Mouse (Mus musculus): ENCODE results near the gene Tspyl1. TPM values are rescaled to one million over a fixed set of nuclear protein-coding genes. Genes with fewer than 3 reads are reported as not detected.

Tspyl1 gene
- polyA plus RNA-seq, 1 experiment from 2014 or later, result 125 TPM

DNA sequence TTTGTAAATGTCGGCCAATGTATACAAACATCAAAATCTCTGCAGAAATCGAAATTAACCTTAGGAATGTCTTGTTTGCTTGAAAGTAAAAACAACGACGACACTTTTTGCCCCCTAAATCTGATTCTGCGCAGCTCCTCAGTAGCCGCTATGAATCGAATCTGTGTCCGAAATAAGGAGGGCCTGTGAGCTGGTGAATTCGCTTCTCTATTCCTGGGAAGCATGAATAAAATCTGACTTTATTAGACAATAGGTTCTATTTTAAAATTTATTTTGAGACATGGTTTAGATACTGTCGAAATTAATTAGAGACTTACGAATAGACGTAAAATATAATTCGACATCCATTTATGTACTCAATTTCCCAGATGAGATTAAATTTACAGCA is 14.9 kb downstream of the Tspyl1 start:
- H3K27me3 ChIP-seq (replicated peaks; ENCODE audit: control insufficient read depth, insufficient read depth, low read length), result no peaks in the 10 kb centered on the region
- H3K27ac ChIP-seq (ENCODE audit: low read depth, low read length), result peak overlapping the region; percentile 95
- peak; percentile 48 for ATAC-seq
- H3K4me2 ChIP-seq (ENCODE audit: low read length), result peak overlapping the region; percentile 99
- H3K4me3 ChIP-seq (ENCODE audit: low read length), result peak overlapping the region; percentile 64
- H3K9me3 ChIP-seq (ENCODE audit: control insufficient read depth, low read length), result no peaks in the 10 kb centered on the region
- peaks cover 25% of the 10 kb centered on the region for H3K4me1 ChIP-seq (ENCODE audit: control insufficient read depth, insufficient read depth, low read depth, low read length)
- peak overlapping the region; percentile 80 for H3K9ac ChIP-seq (ENCODE audit: low read depth, low read length)
- 4% methylated on average over 13 of the region's 13 CpGs for WGBS
- no peaks in the 10 kb centered on the region for H3K36me3 ChIP-seq (ENCODE audit: control insufficient read depth, insufficient read depth, low read length)

DNA sequence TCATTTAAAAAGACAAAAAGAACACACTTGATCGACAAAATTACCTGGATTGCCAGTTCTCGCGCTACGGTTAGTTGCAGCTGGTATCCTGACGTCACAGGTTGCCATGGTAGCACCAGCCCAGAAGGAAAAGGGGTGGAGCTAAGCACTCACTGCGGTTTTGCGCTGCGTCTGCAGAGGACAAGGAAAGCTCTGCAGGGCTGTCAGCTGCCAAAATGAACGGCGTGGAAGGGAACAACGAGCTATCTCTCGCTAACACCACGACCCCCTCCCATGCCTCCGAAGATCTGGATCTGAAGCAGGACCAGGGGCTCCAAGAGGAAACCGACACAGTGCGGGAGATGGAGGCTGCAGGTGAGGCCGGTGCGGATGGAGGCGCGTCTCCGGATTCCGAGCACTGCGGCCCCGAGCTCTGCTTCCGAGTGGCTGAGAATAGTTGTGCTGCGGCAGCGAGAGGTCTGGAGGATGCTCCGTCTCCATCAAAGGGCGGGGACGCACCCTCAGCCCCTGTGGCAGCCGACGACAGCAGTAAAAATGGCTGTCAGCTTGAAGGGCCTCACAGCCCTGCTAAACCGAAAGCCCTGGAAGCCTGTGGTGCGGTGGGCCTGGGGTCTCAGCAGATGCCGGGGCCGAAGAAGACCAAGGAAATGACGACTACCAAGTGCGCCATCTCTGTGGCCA is 15.4 kb downstream of the Tspyl1 start, which contains the start of gene Tspyl4:
Gene Tspyl4 (plus strand): TSS at position 144 of the 681 bp plus-strand sequence.
- Histone ChIP-seq H3K27ac (ENCODE audit: low read depth, low read length) (peak within 1 kb of the TSS; percentile 95), H3K36me3 (ENCODE audit: control insufficient read depth, insufficient read depth, low read length) (no peaks in the 10 kb centered on the region), H3K9ac (ENCODE audit: low read depth, low read length) (peak within 1 kb of the TSS; percentile 80), H3K4me3 (ENCODE audit: low read length) (peak within 1 kb of the TSS; percentile 64), H3K4me2 (ENCODE audit: low read length) (peak within 1 kb of the TSS; percentile 99), H3K27me3 (replicated peaks; ENCODE audit: control insufficient read depth, insufficient read depth, low read length) (no peaks in the 10 kb centered on the region), H3K9me3 (ENCODE audit: control insufficient read depth, low read length) (no peaks in the 10 kb centered on the region), H3K4me1 (ENCODE audit: control insufficient read depth, insufficient read depth, low read depth, low read length) (peaks cover 29% of the 10 kb centered on the region)
- WGBS, result under 1% methylated on average over 38 of the region's 38 CpGs
- peak; percentile 98 for ATAC-seq

DNA sequence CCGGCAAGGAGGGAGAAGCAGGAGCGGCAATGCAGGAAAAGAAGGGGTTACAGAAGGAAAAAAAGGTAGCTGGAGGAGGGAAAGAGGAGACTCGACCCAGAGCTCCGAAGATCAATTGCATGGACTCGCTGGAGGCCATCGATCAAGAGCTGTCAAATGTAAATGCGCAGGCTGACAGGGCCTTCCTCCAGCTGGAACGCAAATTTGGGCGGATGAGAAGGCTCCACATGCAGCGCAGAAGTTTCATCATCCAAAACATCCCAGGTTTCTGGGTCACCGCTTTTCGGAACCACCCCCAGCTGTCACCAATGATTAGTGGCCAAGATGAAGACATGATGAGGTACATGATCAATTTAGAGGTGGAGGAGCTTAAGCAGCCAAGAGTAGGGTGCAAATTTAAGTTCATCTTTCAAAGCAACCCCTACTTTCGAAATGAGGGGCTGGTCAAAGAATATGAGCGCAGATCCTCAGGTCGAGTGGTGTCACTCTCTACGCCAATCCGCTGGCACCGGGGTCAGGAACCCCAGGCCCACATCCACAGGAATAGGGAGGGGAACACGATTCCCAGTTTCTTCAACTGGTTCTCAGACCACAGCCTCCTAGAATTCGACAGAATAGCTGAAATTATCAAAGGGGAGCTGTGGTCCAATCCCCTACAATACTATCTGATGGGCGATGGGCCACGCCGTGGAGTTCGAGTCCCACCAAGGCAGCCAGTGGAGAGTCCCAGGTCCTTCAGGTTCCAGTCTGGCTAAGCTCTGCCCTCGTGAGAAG is 16.2 kb downstream of the Tspyl1 start:
- Histone ChIP-seq H3K9ac (ENCODE audit: low read depth, low read length) (peak overlapping the region; percentile 80), H3K27me3 (replicated peaks; ENCODE audit: control insufficient read depth, insufficient read depth, low read length) (no peaks in the 10 kb centered on the region), H3K9me3 (ENCODE audit: control insufficient read depth, low read length) (no peaks in the 10 kb centered on the region), H3K4me3 (ENCODE audit: low read length) (peak overlapping the region; percentile 64), H3K4me1 (ENCODE audit: control insufficient read depth, insufficient read depth, low read depth, low read length) (peaks cover 31% of the 10 kb centered on the region), H3K4me2 (ENCODE audit: low read length) (peak overlapping the region; percentile 99), H3K27ac (ENCODE audit: low read depth, low read length) (peak overlapping the region; percentile 95), H3K36me3 (ENCODE audit: control insufficient read depth, insufficient read depth, low read length) (no peaks in the 10 kb centered on the region)
- 35% methylated on average over 25 of the region's 25 CpGs for WGBS
- peak; percentile 1; the same call in 1 of the 2 replicates for ATAC-seq

DNA sequence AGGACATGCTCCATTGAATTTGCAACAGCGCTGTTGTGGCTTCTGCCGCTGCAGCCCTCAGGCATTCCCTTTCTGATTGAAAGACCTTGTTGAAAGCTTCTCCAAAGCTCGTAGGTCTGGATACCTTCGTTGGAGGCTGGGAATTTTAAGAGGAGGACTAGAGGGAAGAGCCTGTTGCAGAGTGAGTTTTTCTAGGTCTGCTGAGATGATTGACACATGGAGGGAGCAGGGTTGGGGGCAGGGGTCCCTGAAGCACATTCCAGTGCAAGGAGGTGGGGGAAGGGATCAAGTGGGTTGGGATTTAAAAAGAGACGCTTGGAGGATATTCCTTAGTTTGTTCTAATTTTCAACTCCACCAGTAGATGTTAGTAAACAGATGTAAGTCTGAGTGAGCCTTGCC is 18.4 kb downstream of the Tspyl1 start:
- H3K4me2 ChIP-seq (ENCODE audit: low read length), result peak overlapping the region; percentile 99
- no peaks in the 10 kb centered on the region for H3K36me3 ChIP-seq (ENCODE audit: control insufficient read depth, insufficient read depth, low read length)
- 2% methylated on average over 5 of the region's 5 CpGs for WGBS
- peak overlapping the region; percentile 70 for H3K9ac ChIP-seq (ENCODE audit: low read depth, low read length)
- H3K27ac ChIP-seq (ENCODE audit: low read depth, low read length), result peak overlapping the region; percentile 67
- no peaks in the 10 kb centered on the region for H3K9me3 ChIP-seq (ENCODE audit: control insufficient read depth, low read length)
- no peaks in the 10 kb centered on the region for H3K27me3 ChIP-seq (replicated peaks; ENCODE audit: control insufficient read depth, insufficient read depth, low read length)
- H3K4me1 ChIP-seq (ENCODE audit: control insufficient read depth, insufficient read depth, low read depth, low read length), result peaks cover 31% of the 10 kb centered on the region
- no peak for ATAC-seq
- peak overlapping the region; percentile 64 for H3K4me3 ChIP-seq (ENCODE audit: low read length)

DNA sequence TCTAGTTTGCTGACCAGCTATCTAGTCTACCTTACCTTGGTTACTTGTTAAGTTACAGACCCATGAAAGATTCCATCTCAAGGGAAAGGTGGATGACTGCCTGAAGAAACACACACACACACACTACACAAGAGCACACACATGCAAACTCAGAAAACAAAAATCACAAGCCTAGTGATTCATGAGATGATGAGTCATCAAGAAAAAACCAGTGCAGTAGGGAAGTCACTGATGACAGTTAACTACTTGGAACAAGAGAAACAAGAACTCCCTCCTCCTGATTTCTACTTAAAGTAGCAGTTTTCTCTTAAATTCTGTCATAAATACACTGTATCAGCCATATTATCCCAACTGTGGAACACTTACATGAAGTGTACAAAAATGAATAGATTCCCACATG is 25.1 kb downstream of the Tspyl1 start:
- H3K4me2 ChIP-seq (ENCODE audit: low read length), result no peak overlapping the region
- H3K4me1 ChIP-seq (ENCODE audit: control insufficient read depth, insufficient read depth, low read depth, low read length), result peaks cover 6% of the 10 kb centered on the region
- H3K27ac ChIP-seq (ENCODE audit: low read depth, low read length), result no peak overlapping the region
- H3K36me3 ChIP-seq (ENCODE audit: control insufficient read depth, insufficient read depth, low read length), result no peaks in the 10 kb centered on the region
- no peak overlapping the region for H3K9ac ChIP-seq (ENCODE audit: low read depth, low read length)
- H3K9me3 ChIP-seq (ENCODE audit: control insufficient read depth, low read length), result no peaks in the 10 kb centered on the region
- no peak overlapping the region for H3K4me3 ChIP-seq (ENCODE audit: low read length)
- no peak for ATAC-seq
- no peaks in the 10 kb centered on the region for H3K27me3 ChIP-seq (replicated peaks; ENCODE audit: control insufficient read depth, insufficient read depth, low read length)

DNA sequence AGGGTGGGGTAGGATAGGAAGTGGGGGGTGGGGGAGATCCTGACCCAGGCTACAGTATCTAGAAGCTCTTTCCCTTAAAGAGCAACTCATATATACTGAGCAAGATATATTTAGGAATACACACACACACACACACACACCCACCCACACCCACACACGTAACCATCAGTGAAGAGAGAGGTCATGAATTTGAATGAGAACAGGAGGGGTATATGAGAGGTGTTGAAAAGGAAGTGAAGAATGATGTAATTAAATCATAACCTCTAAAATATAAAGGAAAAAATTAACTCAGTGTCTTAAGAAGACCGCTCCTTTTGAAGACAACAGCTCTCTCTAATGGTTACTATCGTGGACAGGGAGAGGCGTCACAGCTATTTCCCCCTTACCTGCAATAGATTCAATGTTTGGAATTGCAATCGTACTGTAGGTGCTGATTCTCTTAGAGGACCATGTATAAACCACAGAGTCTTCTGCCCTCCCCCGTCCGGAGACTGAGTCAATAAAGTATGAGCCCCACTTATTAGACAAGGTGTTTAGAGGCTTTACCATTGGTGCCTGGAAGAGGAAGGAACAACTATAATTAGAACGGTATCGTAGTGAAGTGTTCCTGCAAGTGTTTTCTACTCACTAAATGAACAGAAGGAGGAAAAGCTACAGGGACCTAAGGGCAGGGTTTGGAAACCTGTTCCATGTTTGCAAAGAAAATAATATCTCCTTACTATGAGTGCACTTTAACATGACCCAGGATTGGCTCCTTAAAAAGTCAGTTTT is 28.1 kb downstream of the Tspyl1 start:
- H3K27me3 ChIP-seq (replicated peaks; ENCODE audit: control insufficient read depth, insufficient read depth, low read length), result no peaks in the 10 kb centered on the region
- H3K27ac ChIP-seq (ENCODE audit: low read depth, low read length), result no peak overlapping the region
- H3K4me1 ChIP-seq (ENCODE audit: control insufficient read depth, insufficient read depth, low read depth, low read length), result no peaks in the 10 kb centered on the region
- H3K9ac ChIP-seq (ENCODE audit: low read depth, low read length), result no peak overlapping the region
- H3K4me2 ChIP-seq (ENCODE audit: low read length), result no peak overlapping the region
- ATAC-seq, result no peak
- no peaks in the 10 kb centered on the region for H3K9me3 ChIP-seq (ENCODE audit: control insufficient read depth, low read length)
- WGBS, result 94% methylated on average over 9 of the region's 9 CpGs
- H3K4me3 ChIP-seq (ENCODE audit: low read length), result no peak overlapping the region
- no peaks in the 10 kb centered on the region for H3K36me3 ChIP-seq (ENCODE audit: control insufficient read depth, insufficient read depth, low read length)

DNA sequence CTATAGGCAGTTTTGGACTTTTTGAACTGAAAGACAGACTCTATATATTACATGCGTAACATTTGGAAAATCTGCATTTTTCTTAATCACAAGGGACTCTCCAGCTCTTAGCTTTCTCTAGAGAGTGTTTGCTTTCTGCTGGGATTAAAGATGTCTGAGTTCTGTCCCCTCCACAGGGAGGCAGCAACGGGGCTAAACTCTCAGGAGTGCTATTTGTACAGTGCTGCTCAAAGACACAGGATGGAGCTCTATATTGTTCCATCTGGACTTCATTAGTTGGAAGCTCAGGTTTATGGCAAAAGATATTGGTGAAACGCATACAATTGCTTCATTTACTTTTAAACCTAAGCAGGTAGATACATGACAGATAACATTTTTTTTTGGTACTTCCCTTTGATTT is 30.5 kb downstream of the Tspyl1 start:
- no peak for ATAC-seq
- 67% methylated on average over 3 of the region's 3 CpGs for WGBS

DNA sequence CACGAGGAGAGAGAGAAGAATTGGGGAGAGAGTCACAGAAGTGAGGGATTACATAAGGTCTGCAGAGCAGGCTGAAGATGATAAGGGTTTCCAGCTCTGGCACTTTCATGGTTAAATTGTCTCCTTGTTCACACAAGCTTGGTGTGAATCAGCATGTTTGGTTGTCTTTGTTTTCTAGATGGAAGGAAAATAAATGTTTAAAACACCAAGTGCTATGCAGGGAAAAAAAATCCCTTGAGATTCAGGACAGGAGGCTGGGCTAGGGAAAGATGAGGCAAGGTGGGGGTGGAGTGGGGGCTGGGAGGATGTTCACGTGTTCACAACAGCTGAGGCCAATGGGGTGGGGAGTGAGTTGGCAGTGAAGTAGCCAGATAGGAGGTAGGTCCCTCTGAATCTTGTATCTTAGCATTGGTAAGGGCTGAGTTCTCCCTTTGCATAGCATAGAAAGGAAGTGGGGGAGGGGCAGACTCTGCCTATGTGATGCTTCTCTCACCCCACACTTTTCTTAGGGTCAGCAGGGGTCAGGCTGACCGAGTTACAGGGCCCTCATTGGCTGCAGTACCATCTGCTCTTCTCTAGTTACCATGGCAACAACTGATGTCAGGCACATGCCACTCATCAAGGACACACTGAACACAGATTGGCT is 34.7 kb downstream of the Tspyl1 start:
- Histone ChIP-seq H3K9ac (ENCODE audit: low read depth, low read length) (peak overlapping the region; percentile 47), H3K27ac (ENCODE audit: low read depth, low read length) (peak overlapping the region; percentile 78), H3K4me3 (ENCODE audit: low read length) (peak overlapping the region; percentile 25), H3K9me3 (ENCODE audit: control insufficient read depth, low read length) (no peaks in the 10 kb centered on the region), H3K36me3 (ENCODE audit: control insufficient read depth, insufficient read depth, low read length) (no peaks in the 10 kb centered on the region), H3K4me1 (ENCODE audit: control insufficient read depth, insufficient read depth, low read depth, low read length) (peaks cover 14% of the 10 kb centered on the region), H3K4me2 (ENCODE audit: low read length) (peak overlapping the region; percentile 52), H3K27me3 (replicated peaks; ENCODE audit: control insufficient read depth, insufficient read depth, low read length) (no peaks in the 10 kb centered on the region)
- 1% methylated on average over 3 of the region's 3 CpGs for WGBS
- ATAC-seq, result peak; percentile 94

More for the DNA sequence above, 30.5 kb downstream of the Tspyl1 start:
- H3K27me3 ChIP-seq (replicated peaks; ENCODE audit: control insufficient read depth, insufficient read depth, low read length), result no peaks in the 10 kb centered on the region
- H3K36me3 ChIP-seq (ENCODE audit: control insufficient read depth, insufficient read depth, low read length), result no peaks in the 10 kb centered on the region
- H3K9ac ChIP-seq (ENCODE audit: low read depth, low read length), result no peak overlapping the region
- no peak overlapping the region for H3K4me2 ChIP-seq (ENCODE audit: low read length)
- peaks cover 14% of the 10 kb centered on the region for H3K4me1 ChIP-seq (ENCODE audit: control insufficient read depth, insufficient read depth, low read depth, low read length)
- no peak overlapping the region for H3K4me3 ChIP-seq (ENCODE audit: low read length)
- H3K27ac ChIP-seq (ENCODE audit: low read depth, low read length), result no peak overlapping the region
- H3K9me3 ChIP-seq (ENCODE audit: control insufficient read depth, low read length), result no peaks in the 10 kb centered on the region
